ENCODE assay signal across 9 mouse cellular contexts in genomic region chr1:132046143-132046735, GRCm38 (mm10). TPM values are rescaled to one million over a fixed set of nuclear protein-coding genes. Genes with fewer than 3 reads are reported as not detected.
DNase-seq lines count a peak whose midpoint lies in the region; ATAC-seq and TF ChIP-seq lines count a peak whose summit lies in the region.
"Had no signal": no experiment of that assay in that cellular context is flagged by ENCODE, and none has a peak within 500 bp of the region (broad histone marks: within the 10 kb centered on the region; RNA-seq: fewer than 3 reads in every experiment).

No protein-coding gene starts in this region.

- no peaks in the 10 kb centered on the region for H3K36me3 ChIP-seq in C2C12 (ENCODE audit: control insufficient read depth, insufficient read depth)
- no peaks in the 10 kb centered on the region for H3K36me3 ChIP-seq in kidney, postnatal 0 days (ENCODE audit: insufficient read depth, low read length)
- H3K36me3 ChIP-seq in liver, embryonic 16.5 days (ENCODE audit: control insufficient read depth, insufficient read depth) = no peaks in the 10 kb centered on the region
- no peaks in the 10 kb centered on the region for H3K36me3 ChIP-seq in neural tube, embryonic 14.5 days (ENCODE audit: control insufficient read depth, insufficient read depth, low read length)
- H3K36me3 ChIP-seq in stomach, postnatal 0 days (ENCODE audit: control insufficient read depth, insufficient read depth, low read length) = no peaks in the 10 kb centered on the region

- 21% methylated on average over 15 of the region's 15 CpGs for WGBS in kidney, postnatal 0 days
- 12% methylated on average over 15 of the region's 15 CpGs for WGBS in liver, embryonic 16.5 days (ENCODE audit: insufficient replicate concordance)
- WGBS in neural tube, embryonic 14.5 days = 25% methylated on average over 15 of the region's 15 CpGs
- WGBS in stomach, postnatal 0 days = 22% methylated on average over 15 of the region's 15 CpGs

- no peak overlapping the region for H3ac ChIP-seq in C2C12 (ENCODE audit: control insufficient read depth, insufficient read length, low read depth)

- no peaks in the 10 kb centered on the region for H3K4me1 ChIP-seq in kidney, postnatal 0 days (replicated peaks; ENCODE audit: insufficient read depth, low read length)
- H3K4me1 ChIP-seq in liver, embryonic 16.5 days (ENCODE audit: control insufficient read depth, low read depth, low read length) = peaks cover 4% of the 10 kb centered on the region
- no peaks in the 10 kb centered on the region for H3K4me1 ChIP-seq in neural tube, embryonic 14.5 days (ENCODE audit: control insufficient read depth, insufficient read depth, low read length)
- H3K4me1 ChIP-seq in stomach, postnatal 0 days (replicated peaks; ENCODE audit: control insufficient read depth, insufficient read depth) = no peaks in the 10 kb centered on the region

- no peaks in the 10 kb centered on the region for H3K9me3 ChIP-seq in kidney, postnatal 0 days (replicated peaks; ENCODE audit: low read length)
- no peaks in the 10 kb centered on the region for H3K9me3 ChIP-seq in liver, embryonic 16.5 days (replicated peaks; ENCODE audit: control insufficient read depth, low read length)
- H3K9me3 ChIP-seq in neural tube, embryonic 14.5 days (ENCODE audit: control insufficient read depth, low read length) = no peaks in the 10 kb centered on the region
- no peaks in the 10 kb centered on the region for H3K9me3 ChIP-seq in stomach, postnatal 0 days (ENCODE audit: control insufficient read depth, low read length)

- no peak overlapping the region for H3K27ac ChIP-seq in kidney, postnatal 0 days
- no peak overlapping the region for H3K27ac ChIP-seq in liver, embryonic 16.5 days (ENCODE audit: low read length)
- no peak overlapping the region for H3K27ac ChIP-seq in neural tube, embryonic 14.5 days (ENCODE audit: low read depth, low read length)
- H3K27ac ChIP-seq in stomach, postnatal 0 days (replicated peaks) = no peak overlapping the region

- no peak overlapping the region for H3K4me2 ChIP-seq in kidney, postnatal 0 days (ENCODE audit: low read length)
- no peak overlapping the region for H3K4me2 ChIP-seq in liver, embryonic 16.5 days (ENCODE audit: low read depth, low read length)
- H3K4me2 ChIP-seq in neural tube, embryonic 14.5 days (ENCODE audit: low read depth, low read length) = no peak overlapping the region
- H3K4me2 ChIP-seq in stomach, postnatal 0 days (replicated peaks; ENCODE audit: low read depth) = no peak overlapping the region

- TF ChIP-seq EP300 in stomach, postnatal 0 days (optimal IDR thresholded peaks at IDR 0.05) = no peak

- peak; percentile 91 for TF ChIP-seq CTCF in C2C12 (IDR thresholded peaks at IDR 0.05; ENCODE audit: control insufficient read depth, insufficient read depth, insufficient read length)
- TF ChIP-seq CTCF in kidney, postnatal 0 days (IDR thresholded peaks at IDR 0.05; ENCODE audit: low read depth) = peak; percentile 90
- TF ChIP-seq CTCF in stomach, postnatal 0 days (IDR thresholded peaks at IDR 0.05; ENCODE audit: low read depth) = peak; percentile 92

- H3K27me3 ChIP-seq in C2C12 (ENCODE audit: control insufficient read depth, insufficient read depth, insufficient read length) = no peaks in the 10 kb centered on the region
- H3K27me3 ChIP-seq in kidney, postnatal 0 days (ENCODE audit: insufficient read depth, low read length) = no peaks in the 10 kb centered on the region
- H3K27me3 ChIP-seq in liver, embryonic 16.5 days (ENCODE audit: control insufficient read depth, insufficient read depth, low read depth, low read length) = no peaks in the 10 kb centered on the region
- no peaks in the 10 kb centered on the region for H3K27me3 ChIP-seq in neural tube, embryonic 14.5 days (ENCODE audit: control insufficient read depth, insufficient read depth, low read length)
- H3K27me3 ChIP-seq in stomach, postnatal 0 days (ENCODE audit: control insufficient read depth, insufficient read depth, low read length) = no peaks in the 10 kb centered on the region

- H3K4me3 ChIP-seq in C2C12 (ENCODE audit: insufficient read depth, poor library complexity, severe bottlenecking) = no peak overlapping the region
- no peak overlapping the region for H3K4me3 ChIP-seq in kidney, postnatal 0 days (replicated peaks; ENCODE audit: low read depth, low read length)
- no peak overlapping the region for H3K4me3 ChIP-seq in liver, embryonic 16.5 days (ENCODE audit: low read depth, low read length)
- no peak overlapping the region for H3K4me3 ChIP-seq in neural tube, embryonic 14.5 days (ENCODE audit: low read depth, low read length)
- H3K4me3 ChIP-seq in stomach, postnatal 0 days (ENCODE audit: low read depth, low read length) = no peak overlapping the region
- H3K4me3 ChIP-seq: erythroblast, embryonic 14.5 days had no signal

- no peaks in the 10 kb centered on the region for H3K79me2 ChIP-seq in C2C12 (ENCODE audit: control insufficient read depth, insufficient read depth)

- peak; percentile 34 for DNase-seq in adrenal gland, adult 8-10 months
- DNase-seq in embryo, embryonic 11 days = peak; percentile 78
- peak; percentile 57 to 59 for DNase-seq in heart, adult 9 months (ENCODE audit: low spot score in 2 of 2)
- DNase-seq in kidney, postnatal 0 days (ENCODE audit: low spot score) = peak; percentile 84
- peak; percentile 72 for DNase-seq in stomach, postnatal 0 days (ENCODE audit: low spot score)

- H3K9ac ChIP-seq in kidney, postnatal 0 days (ENCODE audit: low read depth, low read length) = no peak overlapping the region
- H3K9ac ChIP-seq in liver, embryonic 16.5 days (ENCODE audit: low read depth, low read length) = no peak overlapping the region
- H3K9ac ChIP-seq in neural tube, embryonic 14.5 days (replicated peaks; ENCODE audit: low read depth, low read length) = no peak overlapping the region
- no peak overlapping the region for H3K9ac ChIP-seq in stomach, postnatal 0 days (ENCODE audit: low read length)

- ATAC-seq in kidney, postnatal 0 days (replicated peaks; ENCODE audit: low FRiP score, low read depth) = peak; percentile 58; the same call in 1 of the 2 replicates
- ATAC-seq in liver, embryonic 16.5 days (ENCODE audit: low read depth) = peak; percentile 62; the same call in 1 of the 2 replicates
- peak; percentile 71 for ATAC-seq in neural tube, embryonic 14.5 days (ENCODE audit: low read depth)
- ATAC-seq in stomach, postnatal 0 days (ENCODE audit: low FRiP score, low TSS enrichment) = peak; percentile 47

- no peaks in the 10 kb centered on the region for H3K79me3 ChIP-seq in C2C12 (ENCODE audit: low read depth)

TF ChIP-seq in C2C12, 6 proteins besides CTCF, POLR2A, EP300 and RAD21:
- TF ChIP-seq MAX (IDR thresholded peaks at IDR 0.05) (peak; percentile 16), MYOD1 (IDR thresholded peaks at IDR 0.05; ENCODE audit: control insufficient read depth, insufficient read length, low read depth) (no peak)

RNA-seq across cellular contexts. Expression of gene Mfsd4a, which starts 21.6 kb away (rescaled TPM):
- polyA plus RNA-seq in C2C12 (2012; fragmentation: generic; extraction: Trizol) = 7.8 TPM
- 10 to 100 TPM; 29.5 to 40.9 (median 32.2) TPM for total RNA-seq in adrenal gland, adult 8-10 months (2022)
- polyA plus RNA-seq in kidney, postnatal 0 days (2015; fragmentation: Nextera tagmentation; extraction: Ambion mirVana) = 25.1 and 27.3 TPM in 2 replicates
- 5.3 and 6.3 TPM in 2 replicates for polyA plus RNA-seq in liver, embryonic 16.5 days (2015; fragmentation: Nextera tagmentation; extraction: Ambion mirVana)
- polyA plus RNA-seq in neural tube, embryonic 14.5 days (2014; fragmentation: Nextera tagmentation; extraction: Ambion mirVana) = 8.5 and 9.4 TPM in 2 replicates
- polyA plus RNA-seq in stomach, postnatal 0 days (2015; fragmentation: Nextera tagmentation; extraction: Ambion mirVana) = 16.7 TPM in 2 replicates
- polyA plus RNA-seq: erythroblast, embryonic 14.5 days had no signal

RNA-seq across cellular contexts. Expression of gene Elk4, which starts 38.8 kb away (rescaled TPM):
- 11.9 TPM for polyA plus RNA-seq in C2C12 (2012; fragmentation: generic; extraction: Trizol)
- total RNA-seq in adrenal gland, adult 8-10 months (2022) = 100 to 1,000 TPM in 3 of 4 experiments, 10 to 100 TPM in 1; 91.7 to 118 (median 106) TPM
- polyA plus RNA-seq in kidney, postnatal 0 days (2015; fragmentation: Nextera tagmentation; extraction: Ambion mirVana) = 21.4 and 22.0 TPM in 2 replicates
- 8.6 and 10.0 TPM in 2 replicates for polyA plus RNA-seq in liver, embryonic 16.5 days (2015; fragmentation: Nextera tagmentation; extraction: Ambion mirVana)
- polyA plus RNA-seq in neural tube, embryonic 14.5 days (2014; fragmentation: Nextera tagmentation; extraction: Ambion mirVana) = 13.8 and 16.2 TPM in 2 replicates
- 13.8 and 14.3 TPM in 2 replicates for polyA plus RNA-seq in stomach, postnatal 0 days (2015; fragmentation: Nextera tagmentation; extraction: Ambion mirVana)

Comparison
In these comparisons a context has a peak if more than half of its experiments do, and no peak if none do; other contexts are left out.
1. DNase-seq: peak in every context shown above with its lines; median percentile 84 in kidney, postnatal 0 days; 78 in embryo, embryonic 11 days; 72 in stomach, postnatal 0 days; 58 in heart, adult 9 months; 34 in adrenal gland, adult 8-10 months.